Mouse (Mus musculus) kidney, postnatal 4 days (tissue): ENCODE measurements at regions not wholly inside any gene's neighbourhood (a gene's known extent, or its start where the extent isn't known, plus 50 kb on each side); places are given as distances from the start of the nearest gene placed in this dataset.
A peak's percentile ranks its signal among the peaks of the same experiment; 100 is the strongest.

Source experiments
- DNase-seq, 2 experiments: peaks; one replicate each; pipeline ENCODE4 v3.0.0; 2021; ENCODE audit warnings: mixed read lengths in 2 of 2

DNA sequence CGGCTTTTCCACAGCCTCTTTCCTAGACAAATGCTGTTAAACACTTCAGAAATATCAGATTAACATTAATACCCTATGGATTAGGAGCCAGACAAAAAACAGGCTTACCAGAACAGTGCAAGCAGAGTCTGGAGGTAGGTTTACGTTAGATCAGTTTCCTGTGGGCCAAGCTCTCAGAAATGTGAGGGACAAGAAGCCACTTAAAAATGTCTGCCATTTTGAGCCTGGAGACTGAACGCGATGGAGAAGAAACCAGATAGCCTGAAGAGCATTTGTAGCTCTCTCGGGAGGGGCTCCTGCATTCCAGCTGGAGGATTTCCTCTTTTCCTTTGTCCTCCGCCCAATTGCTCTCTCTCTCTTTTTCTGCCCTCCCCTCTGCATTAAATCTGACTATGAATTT, 239.1 kb upstream of the Sp4 start:
- DNase-seq, result no peak

GRCm38 (mm10) chr12:118530514-118530913, 229.3 kb upstream of the Sp4 start:
- peak; percentile 24 to 46 for DNase-seq

DNA sequence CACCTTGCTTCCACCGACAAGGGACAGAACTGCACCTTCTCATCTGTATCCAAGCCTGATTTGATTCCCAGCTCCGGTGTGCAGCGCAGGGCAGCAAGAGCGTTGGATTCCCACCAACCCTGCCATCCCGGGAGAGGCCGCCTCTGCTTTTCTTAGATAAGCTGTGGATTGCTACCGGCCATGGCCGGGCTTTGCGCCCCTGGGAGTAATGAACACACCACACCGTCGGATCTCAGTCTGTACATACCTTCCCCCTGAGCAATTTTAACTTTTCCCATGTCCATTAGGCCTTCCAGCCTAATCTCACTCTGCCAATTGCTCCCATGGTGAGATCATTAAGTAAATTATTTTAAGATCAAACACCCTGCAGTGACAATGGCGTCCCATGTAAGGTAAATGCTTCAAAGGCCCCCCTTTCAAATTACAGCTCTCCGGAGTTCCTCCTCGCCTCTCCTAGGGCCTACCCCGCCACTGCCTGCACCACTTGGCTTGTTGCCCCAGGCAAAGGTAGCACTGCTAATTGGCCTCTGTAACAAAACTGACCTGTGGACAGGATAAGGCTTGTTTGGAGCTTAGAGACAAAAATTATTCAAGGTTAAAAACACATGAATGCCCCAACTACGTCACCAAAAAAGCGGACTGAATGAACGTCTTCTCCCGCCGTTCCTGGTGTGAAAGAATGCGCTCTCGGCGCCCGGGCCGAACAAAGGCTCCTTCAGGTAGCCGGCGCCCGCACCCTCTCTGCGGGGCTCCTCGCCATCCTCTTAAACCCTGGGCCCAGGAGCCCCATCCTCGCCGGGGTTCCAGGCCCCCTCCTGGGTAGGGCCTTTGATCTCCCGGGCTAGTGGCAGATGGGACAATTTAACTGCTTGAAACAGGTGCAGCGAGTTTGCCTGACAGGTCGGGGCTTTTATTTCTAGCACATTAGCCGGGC, 228.5 kb upstream of the Sp4 start:
- peak; percentile 12 to 29 for DNase-seq

- no peak for DNase-seq
Measured at GRCm38 (mm10) chr12:118521770-118522169, 220.5 kb upstream of the Sp4 start.

- DNase-seq, result no peak
Measured at GRCm38 (mm10) chr12:118521329-118521728, 220.1 kb upstream of the Sp4 start.

DNA sequence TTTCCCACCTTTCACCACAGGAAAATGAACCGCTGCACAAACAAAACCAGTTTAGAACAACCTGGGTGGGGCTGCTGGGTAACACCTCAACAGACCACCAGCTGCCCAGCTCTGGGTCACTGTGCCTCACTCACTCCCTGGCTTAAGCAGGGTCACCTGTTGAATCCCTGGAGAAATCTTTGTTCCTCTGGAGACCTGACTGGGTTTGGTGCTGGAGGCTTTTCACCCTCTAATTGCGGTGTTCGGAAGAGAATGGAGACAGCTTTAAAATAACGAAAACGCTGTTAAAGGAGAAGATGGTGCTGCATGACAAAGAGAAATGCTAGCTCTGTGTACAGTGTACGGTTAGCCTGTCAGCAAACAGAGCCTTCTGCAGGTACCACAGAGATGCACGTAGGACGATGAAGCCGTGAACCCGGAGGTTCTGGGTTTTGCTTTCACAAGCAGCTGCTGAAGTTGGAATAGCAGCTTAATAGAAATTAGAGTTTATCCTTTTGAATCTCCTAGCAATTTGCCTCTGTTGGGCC, 218.6 kb upstream of the Sp4 start:
- DNase-seq, result no peak

DNA sequence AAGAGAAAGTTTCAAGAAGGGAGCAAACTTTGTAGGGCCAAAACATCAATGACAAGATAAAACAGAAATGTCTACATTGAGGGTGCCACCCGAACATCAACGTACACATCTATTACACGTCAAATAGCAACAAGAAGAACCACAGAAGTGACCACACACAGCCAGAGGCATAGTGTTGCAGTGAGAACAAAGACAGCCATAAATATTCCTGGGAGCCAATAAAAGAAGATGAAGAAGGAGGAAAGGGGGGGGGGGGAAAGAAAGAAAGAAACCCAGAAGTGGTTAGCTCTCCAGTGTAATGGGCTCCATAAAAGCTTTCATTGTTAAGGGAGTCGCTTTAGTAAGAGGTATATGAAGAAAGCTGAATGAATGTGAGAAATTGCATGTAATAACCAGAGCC, 209.7 kb upstream of the Sp4 start:
- DNase-seq, result no peak

DNA sequence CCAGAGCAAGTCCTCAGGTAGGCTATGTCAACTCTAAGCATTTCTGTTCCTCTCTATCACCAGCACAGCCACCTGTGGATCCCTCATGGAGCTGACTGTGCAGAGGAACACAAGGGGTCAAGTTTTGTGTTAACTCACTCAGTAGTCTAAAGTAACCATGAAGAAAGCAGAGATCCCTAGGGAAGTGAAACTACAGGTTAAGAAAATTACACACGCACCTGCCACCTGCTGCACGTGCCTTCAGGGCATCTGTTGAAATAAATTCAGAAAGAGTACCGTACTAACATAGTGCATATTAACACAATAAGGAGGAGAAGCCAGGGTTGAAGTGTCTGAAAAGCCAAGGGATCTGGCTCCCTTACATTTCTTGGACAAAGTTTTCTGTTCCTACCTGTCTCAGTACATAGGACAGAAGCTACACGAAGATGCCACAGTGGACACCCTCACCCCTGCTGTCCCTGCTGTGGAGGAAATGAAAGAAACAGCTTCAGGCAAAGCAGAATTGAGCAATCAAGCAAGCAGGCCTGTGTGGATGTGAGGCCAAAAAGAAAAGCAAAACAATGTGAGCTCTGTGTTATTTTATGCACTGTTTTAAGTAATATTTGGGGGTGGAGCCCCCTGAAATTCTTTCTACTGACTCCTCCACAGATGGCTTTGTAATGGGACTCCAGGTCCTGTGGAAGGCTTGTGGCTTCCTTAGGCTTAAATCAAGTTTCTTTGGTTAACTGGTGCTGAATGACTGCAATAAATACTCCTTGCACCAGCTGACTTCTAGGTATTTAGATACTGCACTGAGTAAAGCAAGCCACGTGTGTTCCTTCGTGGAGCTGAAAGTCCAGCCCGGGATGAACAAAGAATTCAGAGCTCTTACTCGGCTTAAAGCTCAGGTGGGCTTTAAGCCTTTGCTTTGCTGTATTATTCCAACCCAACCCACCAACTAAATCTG, 208.0 kb upstream of the Sp4 start:
- no peak for DNase-seq

DNA sequence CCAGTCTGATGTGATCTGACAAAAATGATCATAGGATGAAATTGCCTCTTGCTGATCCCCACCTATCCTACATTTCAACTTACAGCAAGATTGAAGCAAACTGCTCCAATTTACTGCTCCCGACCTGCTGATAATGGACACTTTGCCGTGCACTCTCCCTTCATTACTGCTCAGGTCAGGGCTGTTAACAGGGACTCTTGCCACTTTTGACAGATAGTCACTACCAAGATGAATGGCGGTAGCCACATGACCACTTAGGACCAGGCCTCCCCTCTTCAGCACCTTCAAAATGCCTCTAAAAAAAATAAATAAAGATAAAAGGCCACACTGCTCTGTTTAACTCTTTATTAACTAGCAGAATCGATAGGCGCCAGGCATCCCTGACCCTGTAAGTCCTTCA, 199.2 kb upstream of the Sp4 start:
- no peak for DNase-seq

DNA sequence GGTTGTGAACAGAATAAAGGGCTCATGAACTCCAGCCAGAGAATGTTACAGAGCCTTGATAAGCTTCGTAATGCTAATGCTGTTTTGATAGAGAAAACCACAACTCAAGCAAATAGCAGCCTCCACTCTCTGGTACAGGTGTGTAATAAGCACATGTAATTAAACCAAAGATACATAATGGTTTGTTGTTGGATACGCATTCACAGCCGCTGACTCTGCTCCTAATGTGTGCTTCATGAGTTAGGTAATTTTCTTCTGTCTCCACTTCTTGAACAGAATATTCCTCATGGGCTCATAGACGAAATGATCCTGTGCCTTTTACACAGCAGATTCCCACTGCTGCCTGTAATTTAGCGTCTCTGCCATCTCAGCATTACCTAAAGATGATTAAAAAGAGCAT, 186.8 kb upstream of the Sp4 start:
- no peak for DNase-seq

GRCm38 (mm10) chr12:118486434-118486833, 185.2 kb upstream of the Sp4 start:
- no peak for DNase-seq

DNA sequence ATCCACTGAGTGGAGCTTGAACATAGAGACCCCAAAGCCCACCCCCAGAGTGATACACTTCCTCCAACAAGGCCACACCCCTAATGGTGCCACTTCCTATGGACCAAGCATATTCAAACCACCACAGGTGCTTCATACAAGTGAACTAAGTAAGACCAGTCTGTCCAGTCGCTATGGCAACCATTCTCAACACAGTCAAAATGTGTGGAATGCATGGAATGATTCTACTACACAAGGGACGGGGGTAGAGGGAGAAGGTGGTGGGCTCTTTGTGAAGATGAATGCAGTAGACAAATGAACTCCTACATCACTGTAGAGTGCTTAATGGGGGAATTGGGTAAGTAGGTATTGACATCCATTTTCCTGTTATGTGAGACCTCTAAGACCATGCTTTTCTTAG, 180.1 kb upstream of the Sp4 start:
- DNase-seq, result no peak

- DNase-seq, result no peak
Measured at GRCm38 (mm10) chr12:118474732-118475131, 173.5 kb upstream of the Sp4 start.

GRCm38 (mm10) chr12:118466837-118467236, 165.6 kb upstream of the Sp4 start:
- no peak for DNase-seq

- peak; percentile 83 to 84 for DNase-seq
Measured at GRCm38 (mm10) chr12:118457493-118458408, 156.5 kb upstream of the Sp4 start.

GRCm38 (mm10) chr12:118455609-118456008, 154.4 kb upstream of the Sp4 start:
- no peak for DNase-seq

DNA sequence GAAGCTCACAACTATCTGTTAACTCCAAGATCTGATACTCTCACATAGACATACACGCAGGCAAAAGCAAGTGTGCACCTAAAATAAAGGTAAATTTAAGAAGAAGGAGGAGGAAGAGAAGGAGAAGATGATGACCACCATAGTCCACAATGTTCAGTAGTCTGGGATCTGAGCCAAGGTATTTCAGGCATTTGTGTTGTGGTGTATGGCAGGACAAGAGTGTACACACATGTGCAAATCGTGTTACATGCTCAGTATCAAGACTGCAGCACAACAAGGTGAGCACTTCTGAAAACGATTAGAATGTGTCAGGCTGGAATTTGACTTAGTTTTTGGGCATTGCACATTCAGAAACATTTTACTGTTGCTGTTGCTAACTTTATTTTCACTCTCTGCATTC, 138.4 kb upstream of the Sp4 start:
- no peak for DNase-seq

DNA sequence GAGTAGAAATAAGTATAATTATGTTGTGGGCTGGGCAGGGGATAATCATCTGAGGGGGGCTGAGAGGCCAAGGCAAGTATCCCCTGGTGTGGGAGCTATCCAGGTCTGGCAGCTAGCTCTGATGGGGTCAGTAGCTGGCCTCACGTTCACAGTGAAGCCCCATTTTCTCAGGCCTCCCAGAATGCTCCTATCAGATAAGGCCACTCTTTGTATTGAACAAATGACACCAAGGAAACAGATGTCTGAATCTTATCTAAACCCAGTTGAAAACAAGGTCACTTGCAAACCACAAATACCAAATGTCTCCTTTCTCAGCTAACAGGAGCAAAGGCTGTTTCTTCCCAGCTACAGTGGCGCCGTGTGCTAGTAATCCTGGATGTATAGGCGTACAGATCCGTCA, 137.6 kb upstream of the Sp4 start:
- no peak for DNase-seq

- DNase-seq, result no peak
Measured at GRCm38 (mm10) chr12:118432703-118433102, 131.5 kb upstream of the Sp4 start.

- no peak for DNase-seq
Measured at GRCm38 (mm10) chr12:118428384-118428783, 127.1 kb upstream of the Sp4 start.

- DNase-seq, result no peak
Measured at GRCm38 (mm10) chr12:118415956-118416355, 114.7 kb upstream of the Sp4 start.

DNA sequence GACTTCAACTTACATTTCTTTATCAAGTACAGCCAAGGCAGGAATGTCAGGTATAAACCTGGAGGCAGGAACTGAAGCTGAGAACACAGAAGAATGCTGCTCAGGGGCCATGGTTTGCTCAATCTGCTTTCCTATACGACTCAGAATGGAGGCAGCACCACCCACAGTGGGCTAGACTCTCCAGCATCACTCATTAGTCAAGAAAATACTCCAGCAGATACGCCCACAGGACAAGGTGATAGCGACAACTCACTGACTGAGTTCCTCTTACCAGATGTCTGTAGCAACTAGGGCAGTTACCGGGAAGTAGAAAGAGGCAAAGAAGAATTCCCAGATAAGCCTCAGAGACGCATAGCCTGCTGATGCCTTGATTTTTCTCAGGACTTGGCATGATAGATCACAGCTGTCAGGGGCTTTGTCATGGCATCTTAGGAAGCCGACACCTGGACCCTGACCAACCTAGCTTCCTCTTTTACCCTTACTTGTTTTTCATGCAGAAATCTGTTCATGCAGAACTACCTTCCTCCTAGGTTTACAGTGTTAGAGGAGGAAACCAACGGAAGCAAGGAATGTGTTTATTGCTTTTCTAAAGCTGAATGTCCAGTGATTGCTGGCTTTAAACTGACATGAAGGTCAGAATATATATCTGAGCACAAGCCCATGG, 110.7 kb upstream of the Sp4 start:
- DNase-seq, result no peak
